Mouse (Mus musculus) layer of hippocampus, adult 8-10 months (tissue): Measurements from ENCODE around the gene Lrrd1. TPM values are rescaled to one million over a fixed set of nuclear protein-coding genes. Genes with fewer than 3 reads are reported as not detected.

Experiments used
- total RNA-seq, 4 experiments: library from RNA; stranded (reverse); gene quantifications; 2 replicates each; pipeline ENCODE4 v1.2.4; 2022

Gene Lrrd1
- total RNA-seq, 4 experiments from 2014 or later = 0.14 to 0.49 (median 0.30) TPM

Other genes starting within 250 kb of the Lrrd1 start
- gene Pex1, start 249.1 kb upstream of the Lrrd1 start, total RNA-seq = 10 to 100 TPM; 22.8 to 33.8 (median 29.7) TPM
- gene Rbm48, start 248.6 kb upstream of the Lrrd1 start, total RNA-seq = 10 to 100 TPM; 13.4 to 17.5 (median 14.2) TPM
- gene Tmbim7, start 194.0 kb upstream of the Lrrd1 start, total RNA-seq = not detected
- 100 to 1,000 TPM in 1 of 4 experiments, 10 to 100 TPM in 3; 92.4 to 108 (median 95.7) TPM for gene Gatad1, start 188.0 kb upstream of the Lrrd1 start, total RNA-seq
- gene Ankib1, start 42.2 kb upstream of the Lrrd1 start, total RNA-seq = 100 to 1,000 TPM; 107 to 123 (median 115) TPM
- 10 to 100 TPM; 46.5 to 70.8 (median 55.1) TPM for gene Krit1, start 42.0 kb upstream of the Lrrd1 start, total RNA-seq
- 10 to 100 TPM in 2 of 4 experiments, 1 to 10 TPM in 2; 7.0 to 12.4 (median 10.4) TPM for gene Mterf1a, start 48.8 kb downstream of the Lrrd1 start, total RNA-seq
- gene Akap9, start 82.9 kb downstream of the Lrrd1 start, total RNA-seq = 10 to 100 TPM; 55.6 to 74.3 (median 61.6) TPM